10 mouse cellular contexts compared by ENCODE assay signal in the genomic region with DNA sequence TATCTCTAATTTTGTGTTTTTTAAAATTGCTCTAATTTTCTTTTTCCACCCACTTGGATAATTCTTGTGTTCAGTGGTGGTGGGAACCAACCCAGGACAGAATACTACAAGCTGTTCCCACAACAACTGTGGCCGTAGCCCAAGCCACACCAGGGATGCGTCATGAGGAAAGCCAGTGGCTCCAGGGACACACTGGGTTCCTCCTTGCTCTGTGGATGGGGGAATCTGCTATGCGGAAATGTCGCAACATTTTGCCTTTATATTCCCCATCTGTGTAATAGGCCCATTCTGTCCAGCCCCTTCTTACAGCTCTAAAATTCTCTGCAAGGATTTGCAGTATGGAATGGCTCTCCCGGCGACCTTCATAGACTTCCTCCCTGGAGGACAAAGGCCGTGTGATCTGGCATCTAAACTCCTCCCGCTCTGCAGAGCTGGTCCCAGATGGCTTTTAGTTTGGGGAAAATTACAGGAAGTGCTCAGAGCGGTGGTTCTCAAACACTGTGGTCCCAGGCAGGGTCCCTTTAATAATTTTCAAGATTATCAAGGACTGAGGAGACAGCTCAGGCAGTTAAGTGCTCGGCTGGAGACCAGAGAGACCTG. TPM values are rescaled to one million over a fixed set of nuclear protein-coding genes. Genes with fewer than 3 reads are reported as not detected.
DNase-seq lines count a peak whose midpoint lies in the region; ATAC-seq lines count a peak whose summit lies in the region.
"Had no signal": no experiment of that assay in that cellular context is flagged by ENCODE, and none has a peak within 500 bp of the region (broad histone marks: within the 10 kb centered on the region; RNA-seq: fewer than 3 reads in every experiment).

No protein-coding gene starts in this region.

- H3K9ac ChIP-seq in kidney, embryonic 14.5 days (ENCODE audit: low read depth, low read length), result peak overlapping the region; percentile 24; the same call in 1 of the 2 replicates
- no peak overlapping the region for H3K9ac ChIP-seq in embryonic facial prominence, embryonic 14.5 days (ENCODE audit: low read depth, low read length)
- no peak overlapping the region for H3K9ac ChIP-seq in heart, embryonic 16.5 days (ENCODE audit: low read length)

- DNase-seq in kidney, postnatal 25 days, result no peak
- no peak for DNase-seq in embryonic facial prominence, embryonic 14.5 days (ENCODE audit: low spot score)
- peak; percentile 32 for DNase-seq in lung, postnatal 10 days
- no peak for DNase-seq in left cerebral cortex, adult 11 months (ENCODE audit: low spot score)
- DNase-seq in ovary, postnatal 10 days (ENCODE audit: low spot score), result no peak
- DNase-seq in spleen, postnatal 4 days (ENCODE audit: low spot score in 2 of 2), result no peak
- DNase-seq: cerebellum, adult 8-10 months had no signal

- peaks cover 28% of the 10 kb centered on the region for H3K4me1 ChIP-seq in kidney, embryonic 14.5 days (ENCODE audit: control insufficient read depth, insufficient read depth, low read length)
- peaks cover 13% of the 10 kb centered on the region; the same call in 1 of the 2 replicates for H3K4me1 ChIP-seq in embryonic facial prominence, embryonic 14.5 days (ENCODE audit: control insufficient read depth, insufficient read depth, low read length)
- peaks cover 2% of the 10 kb centered on the region; the same call in 1 of the 2 replicates for H3K4me1 ChIP-seq in heart, embryonic 16.5 days (ENCODE audit: control insufficient read depth, insufficient read depth, low read length)

- H3K4me2 ChIP-seq in kidney, embryonic 14.5 days (replicated peaks; ENCODE audit: low read depth, low read length), result peak overlapping the region; percentile 18; the same call in 1 of the 2 replicates
- H3K4me2 ChIP-seq in embryonic facial prominence, embryonic 14.5 days (ENCODE audit: low read depth, low read length), result peak overlapping the region; percentile 25
- H3K4me2 ChIP-seq in heart, embryonic 16.5 days (ENCODE audit: low read depth, low read length), result no peak overlapping the region

- H3K9me3 ChIP-seq in kidney, embryonic 14.5 days (ENCODE audit: control insufficient read depth, low read length), result no peaks in the 10 kb centered on the region; the same call in 1 of the 2 replicates
- no peaks in the 10 kb centered on the region for H3K9me3 ChIP-seq in embryonic facial prominence, embryonic 14.5 days (ENCODE audit: control insufficient read depth, low read length)
- no peaks in the 10 kb centered on the region for H3K9me3 ChIP-seq in heart, embryonic 16.5 days (replicated peaks; ENCODE audit: control insufficient read depth, low read length)

- ATAC-seq in kidney, embryonic 14.5 days (ENCODE audit: low FRiP score, low TSS enrichment), result peak; percentile 40
- no peak for ATAC-seq in embryonic facial prominence, embryonic 14.5 days (ENCODE audit: low read depth)
- no peak for ATAC-seq in heart, embryonic 16.5 days (replicated peaks; ENCODE audit: extremely low read depth, insufficient read depth, low FRiP score)

- H3K27ac ChIP-seq in kidney, embryonic 14.5 days (ENCODE audit: low read depth, low read length), result peak overlapping the region; percentile 85
- peak overlapping the region; percentile 55; the same call in 1 of the 2 replicates for H3K27ac ChIP-seq in embryonic facial prominence, embryonic 14.5 days (replicated peaks; ENCODE audit: low read depth, low read length)
- H3K27ac ChIP-seq in heart, embryonic 16.5 days (ENCODE audit: low read length), result peak overlapping the region; percentile 43
- H3K27ac ChIP-seq: layer of hippocampus, adult 2 months had no signal

- H3K27me3 ChIP-seq in kidney, embryonic 14.5 days (ENCODE audit: control insufficient read depth, insufficient read depth, low read length), result no peaks in the 10 kb centered on the region
- no peaks in the 10 kb centered on the region for H3K27me3 ChIP-seq in embryonic facial prominence, embryonic 14.5 days (replicated peaks; ENCODE audit: control insufficient read depth, insufficient read depth, low read length)
- H3K27me3 ChIP-seq in heart, embryonic 16.5 days (ENCODE audit: control insufficient read depth, insufficient read depth, low read length), result no peaks in the 10 kb centered on the region

- 52% methylated on average over 10 of the region's 10 CpGs for WGBS in kidney, embryonic 14.5 days
- WGBS in embryonic facial prominence, embryonic 14.5 days, result 40% methylated on average over 10 of the region's 10 CpGs
- WGBS in heart, embryonic 16.5 days, result 63% methylated on average over 10 of the region's 10 CpGs

- H3K4me3 ChIP-seq in kidney, embryonic 14.5 days (ENCODE audit: low read length), result no peak overlapping the region
- no peak overlapping the region for H3K4me3 ChIP-seq in embryonic facial prominence, embryonic 14.5 days (ENCODE audit: low read depth, low read length)
- H3K4me3 ChIP-seq in heart, embryonic 16.5 days (ENCODE audit: low read length), result no peak overlapping the region
- H3K4me3 ChIP-seq: layer of hippocampus, adult 2 months had no signal

- no peaks in the 10 kb centered on the region for H3K36me3 ChIP-seq in kidney, embryonic 14.5 days (ENCODE audit: control insufficient read depth, insufficient read depth, low read length)
- H3K36me3 ChIP-seq in embryonic facial prominence, embryonic 14.5 days (ENCODE audit: control insufficient read depth, insufficient read depth, low read length), result no peaks in the 10 kb centered on the region
- no peaks in the 10 kb centered on the region for H3K36me3 ChIP-seq in heart, embryonic 16.5 days (ENCODE audit: control insufficient read depth, insufficient read depth)

RNA-seq across cellular contexts. Expression of gene Foxl1, which starts 53.6 kb away (rescaled TPM):
- polyA plus RNA-seq in kidney, embryonic 14.5 days (2014; fragmentation: Nextera tagmentation; extraction: Ambion mirVana), result 6.6 and 7.1 TPM in 2 replicates
- 0.32 and 0.96 TPM in 2 replicates for polyA plus RNA-seq in embryonic facial prominence, embryonic 14.5 days (2014; fragmentation: Nextera tagmentation; extraction: Ambion mirVana)
- polyA plus RNA-seq in heart, embryonic 16.5 days (2015; fragmentation: Nextera tagmentation; extraction: Ambion mirVana), result 0.49 and 0.62 TPM in 2 replicates
